Mouse (Mus musculus) hindbrain, embryonic 10.5 days (tissue): ENCODE results near the gene Stap2. TPM values are rescaled to one million over a fixed set of nuclear protein-coding genes. Genes with fewer than 3 reads are reported as not detected.

Source experiments
- DNase-seq: peaks from one replicate; pipeline ENCODE4 v3.0.0-alpha.2; 2017; ENCODE audit warnings: low spot score
- H3K27ac ChIP-seq: fragments of 300-500 bp; sonication (generic); 2 replicates; pipeline ENCODE4 v1.5.1; 2016; ENCODE audit warnings: mild to moderate bottlenecking, moderate library complexity
- H3K27me3 ChIP-seq: fragments of 300-500 bp; sonication (generic); 2 replicates; pipeline ENCODE4 v1.6.1; 2016; ENCODE audit warnings: mild to moderate bottlenecking; ENCODE audit not compliant: poor library complexity, insufficient read depth, severe bottlenecking
- H3K36me3 ChIP-seq: fragments of 300-500 bp; sonication (generic); 2 replicates; pipeline ENCODE4 v1.6.1; 2016; ENCODE audit warnings: mild to moderate bottlenecking, moderate library complexity
- H3K4me1 ChIP-seq: fragments of 300-500 bp; sonication (generic); replicated peaks from 2 replicates; pipeline ENCODE4 v1.6.1; 2016; ENCODE audit warnings: mild to moderate bottlenecking
- H3K4me3 ChIP-seq: fragments of 300-500 bp; sonication (generic); 2 replicates; pipeline ENCODE4 v1.5.1; 2016; ENCODE audit warnings: mild to moderate bottlenecking, moderate library complexity
- H3K9me3 ChIP-seq: fragments of 300-500 bp; sonication (generic); 2 replicates; pipeline ENCODE4 v1.6.1; 2016; ENCODE audit warnings: mild to moderate bottlenecking, moderate library complexity
- WGBS: fragments of 180-500 bp; shearing (Covaris S2); methylation state at CpG from one replicate; pipeline ENCODE4 v1.1.7; 2016; 5-methylcytosine and 5-hydroxymethylcytosine counted together
- polyA plus RNA-seq: library from polyadenylated mRNA; unstranded; fragments of >200 nt; fragmentation: Nextera tagmentation; extraction: Ambion mirVana; gene quantifications from 2 replicates; pipeline ENCODE4 v1.2.1, GENCODE M21; 2016

Stap2 gene
- polyA plus RNA-seq, 1 experiment from 2014 or later = 6.0 TPM

DNA sequence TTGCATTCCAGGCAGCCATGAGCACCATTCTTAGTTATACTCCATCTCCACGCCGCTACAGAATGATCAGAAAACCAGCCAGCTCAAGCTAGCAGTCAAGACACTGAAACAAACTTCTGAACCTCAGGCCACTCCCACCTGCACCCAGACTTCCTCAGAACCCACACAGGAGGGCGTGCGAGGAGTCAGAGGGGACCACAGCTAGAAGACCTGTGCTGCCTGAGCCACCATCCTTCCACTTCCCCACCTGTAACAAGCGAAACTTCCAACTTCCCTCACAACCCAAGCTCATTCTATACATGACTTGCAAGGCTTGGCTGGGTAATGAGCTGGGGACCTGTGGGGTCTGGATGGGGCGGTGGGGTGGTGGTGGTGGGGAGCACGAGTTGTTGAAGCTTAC lies 27.4 kb upstream of the Stap2 start:
- peaks cover 71% of the 10 kb centered on the region for H3K36me3 ChIP-seq

DNA sequence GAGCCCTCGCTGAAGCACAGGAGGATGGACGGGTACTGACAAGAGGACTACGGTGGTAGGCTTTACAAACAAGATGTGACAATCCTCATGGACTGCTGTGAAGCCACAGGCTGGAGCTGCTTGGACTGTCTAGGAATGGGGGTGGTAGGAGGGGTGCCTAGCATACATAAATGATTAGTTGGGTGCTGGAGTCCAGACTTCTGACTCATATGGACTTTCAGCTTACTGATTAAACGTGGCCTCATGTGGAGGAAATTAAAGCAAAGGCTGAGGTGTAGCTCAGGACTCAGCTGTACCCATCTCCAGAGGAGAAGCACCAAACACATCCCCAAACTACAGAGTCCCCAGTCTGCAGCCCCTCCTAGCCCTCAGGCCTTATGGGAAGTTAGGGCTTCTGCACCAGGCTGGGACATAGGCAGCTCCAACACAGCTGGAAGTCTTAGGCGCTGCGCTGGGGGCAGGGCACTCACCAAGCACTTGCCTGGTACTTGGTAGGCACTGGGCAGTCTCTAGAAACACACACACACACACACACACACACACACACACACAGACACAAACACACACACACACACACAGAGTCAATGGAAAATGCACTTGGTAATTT lies 26.8 kb upstream of the Stap2 start:
- 78% methylated on average over 6 of the region's 6 CpGs for WGBS
- no peaks in the 10 kb centered on the region for H3K27me3 ChIP-seq
- H3K4me1 ChIP-seq = peaks cover 31% of the 10 kb centered on the region
- no peak overlapping the region for H3K4me3 ChIP-seq
- peaks cover 77% of the 10 kb centered on the region for H3K36me3 ChIP-seq
- H3K27ac ChIP-seq = no peak overlapping the region
- no peak for DNase-seq
- H3K9me3 ChIP-seq = no peaks in the 10 kb centered on the region

More for the DNA sequence above, 27.4 kb upstream of the Stap2 start:
- no peak for DNase-seq
- no peaks in the 10 kb centered on the region for H3K9me3 ChIP-seq
- H3K4me1 ChIP-seq = peaks cover 31% of the 10 kb centered on the region
- no peak overlapping the region for H3K27ac ChIP-seq
- 81% methylated on average over 7 of the region's 7 CpGs for WGBS
- H3K4me3 ChIP-seq = no peak overlapping the region
- no peaks in the 10 kb centered on the region for H3K27me3 ChIP-seq

DNA sequence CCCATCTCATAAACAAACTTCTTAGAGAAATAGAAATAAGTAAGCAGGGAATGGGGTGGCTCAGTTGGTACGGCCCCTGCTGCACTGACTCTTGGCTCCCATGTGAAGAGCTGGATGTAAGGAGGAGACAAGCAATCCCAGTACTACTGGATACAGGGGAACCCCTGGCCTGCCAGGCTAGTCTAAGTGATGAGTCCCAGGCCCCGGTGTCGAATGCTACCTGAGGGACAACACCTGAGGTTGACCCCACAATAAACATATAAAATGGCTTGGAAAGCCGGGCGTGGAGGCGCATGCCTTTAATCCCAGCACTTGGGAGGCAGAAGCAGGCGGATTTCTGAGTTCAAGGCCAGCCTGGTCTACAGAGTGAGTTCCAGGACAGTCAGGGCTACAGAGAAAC lies 26.0 kb upstream of the Stap2 start:
- WGBS = 95% methylated on average over 7 of the region's 7 CpGs

DNA sequence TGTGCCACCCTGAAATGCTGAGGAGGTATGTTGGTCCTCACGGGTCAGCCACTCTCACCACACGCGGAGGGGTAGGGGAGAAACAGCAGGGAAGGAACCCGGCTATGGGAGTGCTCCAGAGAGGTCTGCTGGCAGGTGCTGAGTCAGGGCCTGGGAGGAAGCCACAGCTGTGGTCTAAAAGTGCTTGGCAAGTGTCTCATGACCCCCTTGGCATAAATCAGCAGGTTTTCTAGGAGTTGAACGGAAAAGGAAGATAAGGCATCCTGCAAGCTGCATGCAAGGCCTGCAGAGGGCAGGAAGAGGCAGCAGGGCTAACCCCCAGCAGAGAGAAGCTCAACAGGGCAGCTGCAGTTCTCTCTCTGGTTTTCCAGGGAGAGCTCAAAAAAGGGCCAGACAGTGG lies 25.5 kb upstream of the Stap2 start:
- no peak overlapping the region for H3K27ac ChIP-seq
- no peak for DNase-seq
- H3K9me3 ChIP-seq = no peaks in the 10 kb centered on the region
- H3K4me1 ChIP-seq = peaks cover 31% of the 10 kb centered on the region
- H3K36me3 ChIP-seq = peaks cover 90% of the 10 kb centered on the region
- H3K4me3 ChIP-seq = no peak overlapping the region
- H3K27me3 ChIP-seq = no peaks in the 10 kb centered on the region
- 69% methylated on average over 5 of the region's 5 CpGs for WGBS

More for the DNA sequence above, 26.0 kb upstream of the Stap2 start:
- Histone ChIP-seq H3K9me3 (no peaks in the 10 kb centered on the region), H3K4me1 (peaks cover 31% of the 10 kb centered on the region), H3K27me3 (no peaks in the 10 kb centered on the region), H3K36me3 (peaks cover 85% of the 10 kb centered on the region), H3K4me3 (no peak overlapping the region), H3K27ac (no peak overlapping the region)
- no peak for DNase-seq

DNA sequence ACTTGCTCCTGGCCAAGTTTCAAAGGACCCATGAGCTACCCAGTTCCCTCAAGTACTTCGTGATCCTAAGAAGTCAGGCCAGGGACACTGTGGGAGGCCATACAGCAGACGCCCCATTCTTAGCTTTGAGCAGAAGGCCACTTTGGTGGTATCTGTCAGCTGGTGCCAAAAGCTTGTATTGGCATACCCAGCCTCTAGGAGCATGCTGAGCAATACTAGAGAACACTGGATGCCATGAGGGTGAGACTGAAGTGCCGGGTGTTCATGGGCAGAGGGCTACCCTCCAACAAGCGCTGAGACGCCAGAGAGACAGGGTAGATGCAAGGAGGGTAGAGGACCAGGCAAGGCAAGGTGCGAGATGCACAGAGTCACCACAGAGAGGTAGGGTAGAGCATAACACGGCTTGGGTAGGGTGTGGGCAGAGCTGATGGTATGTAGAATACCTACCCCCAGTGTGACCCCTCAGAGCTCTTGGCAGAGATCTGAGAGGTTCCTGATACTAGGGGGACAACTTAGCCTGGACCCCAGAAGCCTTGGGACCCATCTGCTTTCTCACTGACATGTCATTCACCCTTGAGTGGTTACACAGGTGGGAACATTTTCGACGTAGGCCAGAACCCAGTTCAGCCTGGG lies 25.0 kb upstream of the Stap2 start:
- 94% methylated on average over 9 of the region's 9 CpGs for WGBS
- H3K4me1 ChIP-seq = peaks cover 27% of the 10 kb centered on the region
- H3K27ac ChIP-seq = no peak overlapping the region
- DNase-seq = no peak
- no peaks in the 10 kb centered on the region for H3K9me3 ChIP-seq
- no peaks in the 10 kb centered on the region for H3K27me3 ChIP-seq
- H3K4me3 ChIP-seq = no peak overlapping the region
- peaks cover 92% of the 10 kb centered on the region for H3K36me3 ChIP-seq

DNA sequence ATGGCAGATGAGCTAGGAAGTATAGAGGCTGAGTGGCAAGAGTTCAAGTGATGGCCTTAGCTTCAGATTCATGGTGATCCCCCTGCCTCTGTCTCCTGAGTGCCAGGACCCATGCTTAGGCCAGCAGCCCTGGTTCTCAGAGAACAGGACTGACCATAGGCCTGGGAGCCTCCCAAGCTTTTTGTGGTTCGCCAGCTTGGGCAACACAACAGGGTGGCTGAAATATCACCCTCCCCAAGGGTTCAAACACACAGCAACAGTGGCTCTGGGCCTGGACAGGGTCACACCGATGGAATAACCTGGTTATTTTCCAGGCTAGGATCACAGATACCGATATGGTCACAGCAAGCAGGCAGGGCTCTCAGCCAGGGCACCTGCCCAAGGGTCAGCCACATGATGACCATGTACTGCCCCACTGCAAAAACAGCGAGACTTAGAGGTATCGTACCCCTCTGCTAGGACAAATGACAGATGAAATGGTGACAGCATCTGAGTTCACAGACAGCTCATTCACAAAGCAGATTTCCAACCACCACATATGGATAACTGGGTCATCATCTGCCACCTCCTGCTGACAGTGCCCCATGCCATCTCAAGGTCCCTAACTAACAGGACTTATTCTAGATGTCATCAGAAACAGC lies 22.5 kb upstream of the Stap2 start:
- H3K36me3 ChIP-seq = peaks cover 92% of the 10 kb centered on the region
- H3K27me3 ChIP-seq = no peaks in the 10 kb centered on the region
- H3K27ac ChIP-seq = no peak overlapping the region
- no peak for DNase-seq
- 93% methylated on average over 5 of the region's 5 CpGs for WGBS
- no peak overlapping the region for H3K4me3 ChIP-seq
- H3K4me1 ChIP-seq = peaks cover 20% of the 10 kb centered on the region
- no peaks in the 10 kb centered on the region for H3K9me3 ChIP-seq

DNA sequence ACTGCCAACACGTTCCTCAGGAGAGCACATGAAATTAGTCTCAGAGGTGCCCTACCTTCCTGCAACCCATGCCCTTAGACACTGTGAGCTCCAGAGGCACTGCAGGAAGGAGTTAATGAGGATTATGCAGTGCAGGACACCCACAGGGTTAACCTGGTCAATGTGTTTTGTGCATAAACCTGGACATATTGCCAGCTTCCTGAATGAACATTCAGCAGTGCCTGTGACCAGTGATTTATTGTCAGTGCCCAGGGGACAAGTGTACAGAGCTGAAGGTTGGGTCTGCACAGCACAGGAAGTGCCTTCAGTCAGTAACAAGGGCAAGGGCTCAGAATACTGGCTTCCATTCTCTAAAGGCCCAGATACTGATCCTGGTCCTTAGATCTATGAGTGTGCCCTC lies 21.5 kb upstream of the Stap2 start:
- no peak for DNase-seq
- H3K36me3 ChIP-seq = peaks cover 88% of the 10 kb centered on the region
- WGBS = 87% methylated on average over 1 of the region's 1 CpGs

DNA sequence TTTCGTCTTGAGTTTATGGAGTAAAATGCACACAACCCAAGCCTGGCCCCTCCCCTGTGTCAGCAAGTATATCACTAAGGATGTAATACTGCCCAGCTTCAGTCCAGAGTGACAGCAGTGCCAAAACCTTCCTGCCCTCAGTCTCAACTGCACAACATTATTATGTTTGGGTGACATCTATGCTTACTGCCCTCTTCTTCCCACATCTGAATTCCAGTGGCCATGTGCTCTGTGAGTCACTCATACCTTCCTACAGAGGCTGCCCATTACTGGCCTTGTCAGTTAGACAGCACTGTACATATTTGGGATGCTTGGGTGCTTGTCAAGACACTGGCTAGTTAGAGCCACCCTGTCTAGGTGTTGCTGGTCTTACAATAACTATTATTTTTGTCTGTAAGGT lies 20.9 kb upstream of the Stap2 start:
- peaks cover 84% of the 10 kb centered on the region for H3K36me3 ChIP-seq
- peaks cover 29% of the 10 kb centered on the region for H3K4me1 ChIP-seq
- no peak overlapping the region for H3K4me3 ChIP-seq
- no peak for DNase-seq
- 88% methylated on average over 1 of the region's 1 CpGs for WGBS
- H3K27me3 ChIP-seq = no peaks in the 10 kb centered on the region
- no peaks in the 10 kb centered on the region for H3K9me3 ChIP-seq
- no peak overlapping the region for H3K27ac ChIP-seq

More for the DNA sequence above, 21.5 kb upstream of the Stap2 start:
- H3K4me1 ChIP-seq = peaks cover 23% of the 10 kb centered on the region
- no peaks in the 10 kb centered on the region for H3K27me3 ChIP-seq
- no peak overlapping the region for H3K27ac ChIP-seq
- no peaks in the 10 kb centered on the region for H3K9me3 ChIP-seq
- H3K4me3 ChIP-seq = no peak overlapping the region

DNA sequence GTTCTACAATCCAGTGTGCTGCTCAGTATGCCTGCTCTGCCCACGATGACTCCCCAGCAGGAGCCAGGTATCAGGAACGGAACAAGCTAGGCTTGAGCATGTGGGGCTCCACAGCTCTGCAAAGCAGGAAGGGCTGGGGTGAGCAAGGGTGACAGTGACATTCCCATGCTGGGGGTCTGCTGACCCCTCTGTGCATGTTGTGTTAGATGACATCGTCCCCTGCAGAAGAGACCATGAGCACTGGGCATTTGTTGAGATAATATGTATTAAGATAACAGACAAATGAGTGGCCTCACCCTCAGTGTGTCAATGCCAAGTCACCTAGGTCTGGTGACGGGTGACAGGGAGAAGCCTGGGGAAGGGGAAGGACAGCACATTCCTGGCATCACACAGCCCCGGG lies 19.5 kb upstream of the Stap2 start:
- DNase-seq = no peak
- no peak overlapping the region for H3K27ac ChIP-seq
- H3K36me3 ChIP-seq = peaks cover 84% of the 10 kb centered on the region
- H3K27me3 ChIP-seq = no peaks in the 10 kb centered on the region
- WGBS = 83% methylated on average over 5 of the region's 5 CpGs
- no peaks in the 10 kb centered on the region for H3K9me3 ChIP-seq
- H3K4me3 ChIP-seq = no peak overlapping the region
- H3K4me1 ChIP-seq = peaks cover 29% of the 10 kb centered on the region

DNA sequence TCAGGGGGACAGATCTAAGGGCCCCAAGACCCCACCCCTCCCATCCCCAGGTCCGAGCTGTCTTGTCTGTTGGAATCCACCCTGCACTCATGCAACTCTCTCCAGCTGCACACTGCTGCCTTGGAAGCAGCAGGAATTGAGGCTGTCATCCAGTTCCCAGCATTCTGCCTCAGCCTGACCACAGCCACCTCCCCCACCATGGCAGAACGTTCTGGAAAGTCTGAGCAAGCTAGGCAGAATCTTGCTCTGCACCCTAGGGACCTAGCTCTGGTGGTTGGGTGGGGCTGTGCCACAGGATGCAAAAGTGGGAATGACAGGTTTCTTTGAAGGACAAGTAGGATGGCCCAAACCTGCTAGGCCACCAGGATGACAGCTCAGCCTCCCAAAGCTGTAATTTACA lies 19.1 kb upstream of the Stap2 start:
- no peaks in the 10 kb centered on the region for H3K9me3 ChIP-seq
- WGBS = 77% methylated on average over 2 of the region's 2 CpGs
- no peaks in the 10 kb centered on the region for H3K27me3 ChIP-seq
- peaks cover 29% of the 10 kb centered on the region for H3K4me1 ChIP-seq
- H3K36me3 ChIP-seq = peaks cover 84% of the 10 kb centered on the region
- no peak overlapping the region for H3K4me3 ChIP-seq
- DNase-seq = no peak
- H3K27ac ChIP-seq = no peak overlapping the region

DNA sequence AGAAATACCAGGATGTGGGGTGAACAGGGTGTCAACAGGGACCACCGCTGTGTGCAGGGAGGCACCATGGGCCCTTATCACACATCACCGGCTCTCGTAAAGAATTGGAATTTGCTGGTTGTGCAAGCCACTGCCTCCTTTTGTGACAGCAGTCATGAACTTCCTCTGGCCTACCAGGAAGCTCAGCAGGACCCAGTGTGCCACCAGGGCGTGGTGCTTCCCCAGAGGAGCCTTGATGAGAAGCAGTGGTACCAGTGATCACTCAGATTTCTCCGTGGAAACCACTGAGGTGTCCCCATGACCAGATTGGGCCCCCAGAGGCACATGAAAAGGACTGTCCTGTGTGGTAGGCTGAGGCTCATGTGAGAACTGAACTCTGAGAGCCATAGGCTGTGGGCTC lies 18.0 kb upstream of the Stap2 start:
- peaks cover 29% of the 10 kb centered on the region for H3K4me1 ChIP-seq
- no peak overlapping the region for H3K4me3 ChIP-seq
- peaks cover 84% of the 10 kb centered on the region for H3K36me3 ChIP-seq
- H3K27me3 ChIP-seq = no peaks in the 10 kb centered on the region
- no peak for DNase-seq
- WGBS = 85% methylated on average over 5 of the region's 5 CpGs
- H3K27ac ChIP-seq = peak overlapping the region; percentile 50; the same call in 1 of the 2 replicates
- H3K9me3 ChIP-seq = no peaks in the 10 kb centered on the region

DNA sequence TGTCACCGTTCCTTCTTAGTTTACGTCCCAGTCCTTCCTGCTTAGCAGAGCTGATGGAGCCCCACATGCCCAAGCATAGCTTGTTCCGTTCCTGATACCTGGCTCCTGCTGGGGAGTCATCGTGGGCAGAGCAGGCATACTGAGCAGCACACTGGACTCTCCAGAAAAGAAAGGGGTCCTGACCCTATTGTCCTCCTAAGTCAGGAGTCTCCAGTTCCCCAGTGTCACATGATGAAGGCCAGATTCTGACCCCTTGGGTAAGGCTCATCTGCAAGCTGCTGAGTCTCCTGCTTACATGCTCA lies 17.6 kb upstream of the Stap2 start:
- 74% methylated on average over 4 of the region's 4 CpGs for WGBS
- Histone ChIP-seq H3K27ac (peak overlapping the region; percentile 50), H3K27me3 (no peaks in the 10 kb centered on the region), H3K36me3 (peaks cover 84% of the 10 kb centered on the region), H3K9me3 (no peaks in the 10 kb centered on the region), H3K4me3 (no peak overlapping the region), H3K4me1 (peaks cover 29% of the 10 kb centered on the region)
- DNase-seq = no peak

DNA sequence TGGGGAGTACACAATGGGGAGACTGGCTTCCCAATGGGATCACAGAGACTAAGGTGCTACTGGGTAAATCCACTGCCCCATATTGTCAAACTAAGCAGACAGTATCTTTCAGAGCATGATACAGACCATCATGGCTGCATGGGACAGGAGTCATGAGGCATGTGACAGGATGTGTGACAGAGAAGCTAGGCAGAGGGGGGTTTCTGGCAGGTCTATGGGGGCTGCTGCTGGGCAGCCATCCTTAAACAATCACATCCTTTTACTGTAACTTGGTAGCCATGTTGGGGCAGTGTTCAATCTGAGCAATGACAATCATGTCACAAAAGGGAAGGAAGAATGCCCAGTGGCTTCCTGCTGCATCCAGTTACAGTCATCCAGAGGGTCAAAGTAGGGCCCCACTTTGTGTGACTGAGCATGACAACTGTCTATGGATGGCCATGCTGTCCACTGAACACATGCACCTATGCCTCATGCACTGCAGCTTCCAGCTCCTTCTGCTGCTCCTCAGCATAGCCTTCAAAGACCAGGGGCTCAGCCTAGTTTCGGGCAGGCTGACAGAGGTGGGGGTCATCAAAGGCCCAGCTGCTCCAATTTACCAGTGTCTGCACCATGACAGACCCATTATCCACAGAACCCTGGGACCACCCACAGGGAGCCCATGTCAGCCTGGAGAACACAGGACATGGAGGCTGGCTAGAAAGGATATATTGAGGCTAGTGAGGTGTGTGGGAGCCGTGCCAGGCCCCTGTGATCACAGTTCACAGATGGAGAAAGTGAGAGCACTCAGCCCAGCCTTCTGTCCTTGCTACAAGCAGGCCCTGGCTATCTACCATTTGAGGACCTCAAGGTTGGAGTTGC lies 17.0 kb upstream of the Stap2 start:
- Histone ChIP-seq H3K4me1 (peaks cover 29% of the 10 kb centered on the region), H3K27me3 (no peaks in the 10 kb centered on the region), H3K9me3 (no peaks in the 10 kb centered on the region), H3K4me3 (no peak overlapping the region), H3K36me3 (peaks cover 84% of the 10 kb centered on the region), H3K27ac (peak overlapping the region; percentile 50; the same call in 1 of the 2 replicates)
- 67% methylated on average over 2 of the region's 2 CpGs for WGBS
- no peak for DNase-seq
